Mouse (Mus musculus) forelimb bud, embryonic 11.5 days (tissue): ENCODE results near the gene Chpf.

ENCODE experiments used
- DNase-seq: peaks from one replicate; pipeline ENCODE4 v3.0.0-alpha.2; 2012; ENCODE audit warnings: low read depth, low spot score

Chpf gene

DNA sequence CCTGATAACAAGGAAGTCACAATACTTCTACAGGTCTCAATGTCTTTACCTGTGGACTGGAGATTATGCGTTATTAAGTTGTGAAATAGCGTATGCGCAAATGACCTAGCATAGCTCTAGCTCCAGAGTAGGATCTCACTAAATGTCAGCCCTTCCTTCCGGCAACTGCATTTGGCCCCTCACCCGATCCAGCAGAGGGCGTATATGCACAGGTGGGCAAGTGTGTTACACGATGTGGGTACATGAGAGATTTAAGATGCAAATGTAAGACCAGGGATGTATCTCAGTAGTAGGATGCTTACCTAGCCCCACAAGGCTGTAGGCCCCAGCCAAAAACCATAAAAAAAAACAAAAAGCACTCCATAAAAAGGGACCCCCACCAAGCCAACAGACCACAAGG, 20.3 kb upstream of the Chpf start:
- no peak for DNase-seq

DNA sequence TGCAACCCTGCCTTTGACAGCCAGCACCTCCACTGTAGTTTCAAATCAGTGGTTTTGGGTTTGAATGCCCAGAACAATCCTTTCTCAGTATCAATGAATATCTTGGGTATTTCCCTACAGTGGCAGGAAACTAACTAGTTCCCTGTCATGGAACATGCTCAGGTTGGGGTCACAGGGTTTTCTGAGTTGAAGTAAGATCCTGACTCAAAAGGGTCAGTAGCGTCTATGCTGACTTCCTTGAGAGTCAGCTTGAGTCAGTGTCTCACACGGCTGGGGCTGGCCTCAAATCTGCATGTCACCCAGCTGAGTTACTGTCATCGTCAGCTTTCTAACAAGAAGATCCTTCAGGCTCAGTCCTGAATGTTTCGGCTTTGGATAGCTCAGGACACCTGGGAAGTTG, 19.8 kb upstream of the Chpf start:
- no peak for DNase-seq

DNA sequence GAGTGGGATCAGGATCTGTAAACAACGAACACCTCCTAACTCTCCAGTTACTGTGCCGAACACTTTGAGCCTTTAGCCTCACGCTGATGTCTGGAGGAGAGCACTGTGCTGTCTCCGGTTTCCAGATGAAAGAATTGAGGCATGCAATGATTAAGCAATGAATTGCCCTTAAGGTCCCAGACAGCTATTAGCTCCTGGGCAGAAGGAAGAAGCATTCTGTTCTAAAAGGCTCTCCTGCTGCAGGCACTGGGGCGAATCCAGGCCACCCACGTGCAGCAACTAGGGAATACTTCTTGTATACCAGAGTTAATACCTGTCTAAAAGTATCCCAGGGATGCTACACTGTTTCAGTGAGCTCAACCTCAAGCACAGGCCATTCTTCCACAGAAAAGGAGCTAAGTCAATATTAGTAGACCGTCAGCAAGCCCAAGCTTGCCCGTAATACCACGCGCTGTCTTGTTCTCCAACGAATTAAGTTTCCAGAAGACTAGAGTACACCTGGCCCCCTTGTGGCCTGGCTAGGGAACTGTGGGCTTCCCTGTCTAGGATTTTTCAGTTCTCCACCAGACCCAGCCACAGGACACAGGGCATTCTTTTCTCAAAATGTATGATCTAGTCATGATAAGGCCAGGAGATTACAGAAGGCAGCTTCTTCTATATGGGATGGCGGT, 15.9 kb upstream of the Chpf start:
- DNase-seq, result peak; percentile 57

DNA sequence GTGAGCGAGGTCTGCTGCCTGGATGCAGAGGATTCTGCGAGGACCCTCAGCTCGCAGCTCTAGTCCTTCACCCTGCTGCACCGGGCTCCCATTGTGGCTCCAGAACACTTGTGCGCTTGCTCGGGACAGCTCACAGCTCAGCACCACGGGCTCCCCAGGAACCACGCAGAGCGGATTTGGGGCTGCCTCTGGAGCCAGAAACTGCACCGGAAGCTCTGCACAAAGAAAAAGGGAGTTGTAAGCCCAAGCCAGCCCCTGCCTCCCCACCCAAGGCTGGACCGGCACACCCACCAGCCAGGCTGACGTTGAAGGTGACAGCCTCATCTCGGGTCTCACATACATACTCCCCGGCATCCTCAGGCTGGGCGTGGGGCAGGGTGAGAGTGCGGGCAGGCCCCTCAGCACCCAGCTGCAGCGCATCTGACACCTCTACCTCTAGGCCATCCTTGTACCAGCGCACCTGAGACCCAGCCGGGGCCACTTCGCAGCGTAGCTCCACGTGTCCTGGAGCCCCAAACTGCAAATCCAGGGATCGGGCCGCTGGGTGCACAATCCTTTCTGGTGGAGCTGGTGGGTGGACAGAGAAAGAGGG, 13.6 kb upstream of the Chpf start:
- no peak for DNase-seq

DNA sequence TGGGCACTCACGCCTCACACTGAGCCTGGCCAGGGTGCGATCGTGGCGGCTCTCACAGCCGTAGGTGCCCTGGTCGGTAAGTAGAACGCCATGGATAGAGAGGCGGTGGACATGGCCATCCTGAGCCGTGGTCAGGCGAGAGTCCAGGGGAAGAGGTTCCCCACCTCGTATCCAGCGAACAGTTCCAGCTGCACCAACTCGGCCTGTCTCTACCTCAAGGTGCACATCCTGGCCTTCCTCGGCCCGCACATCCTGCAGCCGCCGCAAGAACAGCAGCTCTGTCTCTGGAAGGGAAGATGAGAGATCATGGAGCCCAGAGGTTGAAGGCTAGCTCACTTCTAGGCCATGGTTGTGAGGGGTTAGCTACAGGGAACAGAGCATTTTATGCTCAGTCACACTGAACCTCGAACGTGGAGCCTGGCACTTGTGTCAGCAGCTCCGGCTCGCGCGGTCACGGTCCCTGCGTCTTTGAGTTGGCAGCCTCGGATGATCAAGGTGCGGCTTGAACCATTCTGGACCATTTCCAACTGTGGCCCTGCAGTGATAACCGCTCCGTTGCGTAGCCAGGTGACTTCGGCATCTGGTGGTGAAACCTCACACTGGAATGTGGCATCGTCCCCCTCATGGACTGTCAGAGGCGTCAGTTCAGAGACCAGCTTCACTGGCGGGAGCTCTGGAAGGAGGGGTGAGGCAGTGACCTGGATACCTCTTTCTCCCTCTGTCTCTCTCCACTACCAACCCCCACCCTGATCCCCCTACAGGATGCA, 11.9 kb upstream of the Chpf start:
- DNase-seq, result no peak

- DNase-seq, result peak; percentile 69
Observed at GRCm38 (mm10) chr1:75487405-75488161, 8.5 kb upstream of the Chpf start.

GRCm38 (mm10) chr1:75487040-75487404, 7.9 kb upstream of the Chpf start:
- no peak for DNase-seq

GRCm38 (mm10) chr1:75486561-75486960, 7.5 kb upstream of the Chpf start:
- DNase-seq, result no peak

GRCm38 (mm10) chr1:75480735-75481134, 1.6 kb upstream of the Chpf start:
- DNase-seq, result no peak

DNA sequence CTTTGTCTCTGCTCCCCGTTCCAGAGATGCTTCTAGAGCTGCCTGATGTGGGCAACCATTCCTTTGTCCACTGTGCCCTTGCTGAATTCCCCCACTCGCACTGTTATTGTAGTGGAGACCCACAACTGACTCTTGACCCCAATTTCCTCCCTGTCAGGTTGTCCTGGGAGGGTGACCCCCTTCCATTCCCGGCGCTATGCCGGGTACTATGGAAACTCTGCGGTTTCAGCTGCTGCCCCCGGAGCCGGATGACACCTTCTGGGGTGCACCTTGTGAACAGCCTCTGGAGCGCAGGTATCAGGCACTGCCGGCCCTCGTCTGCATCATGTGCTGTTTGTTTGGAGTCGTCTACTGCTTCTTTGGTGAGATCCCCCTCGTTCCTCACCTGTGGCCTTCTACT, 929 bp upstream of the Chpf start:
- DNase-seq, result no peak

DNA sequence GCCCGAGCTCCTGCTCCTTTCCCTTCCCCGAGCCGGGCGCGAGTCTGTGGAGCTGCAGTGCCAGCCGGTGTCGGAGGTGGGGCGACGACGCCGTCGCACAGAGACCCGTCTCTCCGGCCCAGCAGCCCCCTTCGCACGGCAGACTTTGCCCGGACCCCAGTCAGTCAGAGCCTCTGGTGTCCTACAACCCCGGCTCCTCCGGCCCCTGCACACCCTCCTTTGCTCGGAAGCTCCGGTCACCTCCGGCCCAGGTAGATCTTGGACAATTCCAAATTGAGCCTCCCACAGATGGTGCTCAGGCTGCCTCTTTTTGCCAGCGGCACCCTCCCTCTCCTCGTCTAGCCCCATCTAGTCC, 505 bp upstream of the Chpf start:
- DNase-seq, result no peak

- DNase-seq, result no peak
Observed at GRCm38 (mm10) chr1:75478497-75478896, 610 bp downstream of the Chpf start.

DNA sequence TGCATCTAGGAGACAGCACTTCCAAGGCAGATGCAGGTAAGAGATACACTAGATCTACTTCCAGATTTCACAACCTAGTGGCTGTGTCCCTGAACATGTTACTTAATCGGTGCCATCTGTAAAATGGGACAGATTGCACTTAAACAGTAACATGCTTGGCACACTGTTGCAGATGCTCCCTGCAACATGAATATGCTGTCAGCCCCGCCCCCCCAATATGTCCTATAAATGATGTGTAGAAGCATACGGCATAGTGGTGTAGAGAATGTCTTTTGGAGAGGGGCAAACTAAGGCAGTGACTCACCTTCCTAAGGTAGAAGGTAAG, 1.2 kb downstream of the Chpf start:
- no peak for DNase-seq

DNA sequence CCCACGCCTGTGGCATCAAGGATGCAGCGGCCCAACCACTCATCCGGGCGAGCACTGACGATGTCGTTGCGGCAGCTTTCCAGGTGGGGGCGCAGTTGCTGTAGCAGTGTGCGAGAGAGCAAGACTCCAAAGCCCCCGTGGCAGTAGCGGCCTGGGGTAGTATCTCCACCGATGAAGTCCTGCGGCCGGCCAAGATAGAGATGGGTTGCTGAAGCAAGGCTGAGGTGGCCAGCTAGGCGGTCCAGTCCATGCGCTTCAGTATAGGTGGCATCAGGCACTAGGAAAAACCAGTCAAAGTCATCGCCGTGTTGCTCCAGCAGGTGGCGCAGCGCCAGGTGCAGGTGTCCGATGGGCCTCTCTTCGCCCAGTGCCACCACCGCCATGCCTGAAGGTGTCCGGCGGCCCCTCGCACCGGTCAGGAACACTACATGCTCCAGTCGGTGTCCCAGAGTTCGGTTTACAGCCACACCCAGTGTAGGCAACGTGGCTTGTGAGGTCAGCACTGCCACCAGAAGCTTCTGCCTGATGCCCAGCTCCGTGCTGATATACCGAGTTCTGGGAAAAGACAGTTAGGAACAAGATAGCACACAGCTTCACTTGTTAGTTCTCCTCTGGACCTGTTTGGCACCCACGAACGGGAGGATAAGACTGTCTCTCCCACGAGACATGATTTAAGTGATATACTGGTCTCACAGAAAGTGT, 1.7 kb downstream of the Chpf start:
- DNase-seq, result peak; percentile 84

GRCm38 (mm10) chr1:75476441-75476840, 2.7 kb downstream of the Chpf start:
- DNase-seq, result no peak

DNA sequence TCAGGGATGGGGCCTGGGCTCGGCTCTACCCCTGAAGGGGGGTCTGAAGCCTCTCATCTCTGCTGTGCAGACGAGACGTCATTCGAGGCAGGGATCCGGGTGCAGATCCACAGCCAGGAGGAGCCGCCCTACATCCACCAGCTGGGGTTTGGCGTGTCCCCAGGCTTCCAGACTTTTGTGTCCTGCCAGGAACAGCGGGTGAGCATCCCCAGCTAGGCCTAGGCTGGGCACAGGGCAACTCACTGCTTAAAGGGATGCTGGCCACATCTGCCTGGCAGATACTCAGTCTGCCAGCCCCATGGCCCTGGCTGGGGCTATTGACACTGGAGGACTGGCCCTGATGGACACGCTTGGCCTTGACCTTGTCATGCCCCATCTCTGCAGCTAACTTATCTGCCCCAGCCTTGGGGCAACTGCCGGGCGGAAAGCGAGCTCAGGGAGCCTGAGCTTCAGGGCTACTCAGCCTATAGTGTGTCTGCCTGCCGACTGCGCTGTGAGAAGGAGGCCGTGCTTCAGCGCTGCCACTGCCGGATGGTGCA, 9.8 kb downstream of the Chpf start:
- DNase-seq, result no peak

GRCm38 (mm10) chr1:75467215-75467927, 11.7 kb downstream of the Chpf start:
- peak; percentile 87 for DNase-seq

DNA sequence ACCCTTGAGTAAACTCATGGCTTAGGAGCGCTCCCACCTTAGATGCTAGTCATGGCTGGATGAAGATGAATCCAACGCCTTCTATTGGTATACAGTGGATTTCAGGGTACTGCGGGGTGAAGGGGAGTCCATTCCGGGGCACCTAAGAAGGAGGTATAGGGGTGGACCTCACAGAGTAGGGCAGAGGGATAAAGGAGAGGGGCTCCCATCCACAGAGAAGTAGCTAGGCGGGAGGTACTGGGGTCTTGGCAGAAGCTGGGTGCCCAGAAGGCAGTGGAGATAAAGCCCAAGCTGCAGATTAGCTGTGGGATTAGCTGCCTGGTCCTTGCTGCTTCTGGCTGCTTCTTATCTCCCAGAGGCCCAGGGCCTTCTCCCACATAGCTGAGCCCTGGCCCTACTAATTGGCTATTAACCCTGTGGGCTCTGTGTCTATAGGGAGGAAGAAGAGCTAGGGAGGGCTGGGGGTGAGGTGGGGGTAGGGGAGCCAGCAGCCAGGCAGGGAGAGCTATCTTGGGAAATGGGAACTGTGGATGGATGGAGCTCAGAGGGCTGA, 15.4 kb downstream of the Chpf start:
- no peak for DNase-seq

- DNase-seq, result no peak
Observed at GRCm38 (mm10) chr1:75462636-75463035, 16.5 kb downstream of the Chpf start.

- no peak for DNase-seq
Observed at GRCm38 (mm10) chr1:75460297-75460696, 18.8 kb downstream of the Chpf start.
